Mouse (Mus musculus): ENCODE data around the gene Myl3. TPM values are rescaled to one million over a fixed set of nuclear protein-coding genes. Genes with fewer than 3 reads are reported as not detected.
A peak's percentile ranks its signal among the peaks of the same experiment; 100 is the strongest.

The Myl3 gene
- polyA plus RNA-seq, 1 experiment: 0.94 TPM

GRCm38 (mm10) chr9:110702848-110703247 lies 38.8 kb upstream of the Myl3 start:
- no peak overlapping the region for H3K27ac ChIP-seq (ENCODE audit: insufficient read depth, low read length)
- WGBS: 85% methylated on average over 1 of the region's 1 CpGs
- no peaks in the 10 kb centered on the region for H3K27me3 ChIP-seq (ENCODE audit: control insufficient read depth, insufficient read depth, low read length)
- no peak overlapping the region for H3K4me3 ChIP-seq (ENCODE audit: extremely low read depth, insufficient read depth, insufficient read length)
- no peak for DNase-seq (ENCODE audit: low read depth in 1 of 2, low spot score in 2 of 2)
- H3K4me1 ChIP-seq (ENCODE audit: control insufficient read depth, insufficient read depth, insufficient read length): peaks cover 13% of the 10 kb centered on the region; the same call in 1 of the 2 replicates
- TF ChIP-seq POLR2A (IDR thresholded peaks at IDR 0.05; ENCODE audit: low read depth, low read length) (no peak), CTCF (IDR thresholded peaks at IDR 0.05; ENCODE audit: extremely low read depth, insufficient read depth, insufficient read length, insufficient replicate concordance) (no peak)
- peaks cover 1% of the 10 kb centered on the region; the same call in 1 of the 2 replicates for H3K36me3 ChIP-seq (ENCODE audit: control insufficient read depth, insufficient read depth, low read length)

GRCm38 (mm10) chr9:110703951-110704350 lies 37.7 kb upstream of the Myl3 start:
- Histone ChIP-seq H3K36me3 (ENCODE audit: control insufficient read depth, insufficient read depth, low read length) (peaks cover 4% of the 10 kb centered on the region; the same call in 1 of the 2 replicates), H3K4me3 (ENCODE audit: extremely low read depth, insufficient read depth, insufficient read length) (no peak overlapping the region), H3K27ac (ENCODE audit: insufficient read depth, low read length) (no peak overlapping the region), H3K27me3 (ENCODE audit: control insufficient read depth, insufficient read depth, low read length) (no peaks in the 10 kb centered on the region), H3K4me1 (ENCODE audit: control insufficient read depth, insufficient read depth, insufficient read length) (peaks cover 13% of the 10 kb centered on the region; the same call in 1 of the 2 replicates)
- no peak for TF ChIP-seq CTCF (IDR thresholded peaks at IDR 0.05; ENCODE audit: extremely low read depth, insufficient read depth, insufficient read length, insufficient replicate concordance)
- TF ChIP-seq POLR2A (IDR thresholded peaks at IDR 0.05; ENCODE audit: low read depth, low read length): no peak
- 97% methylated on average over 6 of the region's 6 CpGs for WGBS
- no peak for DNase-seq (ENCODE audit: low read depth in 1 of 2, low spot score in 2 of 2)

GRCm38 (mm10) chr9:110706784-110707183 lies 34.9 kb upstream of the Myl3 start:
- H3K27ac ChIP-seq (ENCODE audit: insufficient read depth, low read length): no peak overlapping the region
- H3K4me3 ChIP-seq (ENCODE audit: extremely low read depth, insufficient read depth, insufficient read length): no peak overlapping the region
- no peaks in the 10 kb centered on the region for H3K27me3 ChIP-seq (ENCODE audit: control insufficient read depth, insufficient read depth, low read length)
- peaks cover 9% of the 10 kb centered on the region for H3K36me3 ChIP-seq (ENCODE audit: control insufficient read depth, insufficient read depth, low read length)
- no peak for TF ChIP-seq POLR2A (IDR thresholded peaks at IDR 0.05; ENCODE audit: low read depth, low read length)
- no peak for TF ChIP-seq CTCF (IDR thresholded peaks at IDR 0.05; ENCODE audit: extremely low read depth, insufficient read depth, insufficient read length, insufficient replicate concordance)
- peaks cover 22% of the 10 kb centered on the region; the same call in 1 of the 2 replicates for H3K4me1 ChIP-seq (ENCODE audit: control insufficient read depth, insufficient read depth, insufficient read length)
- peak; percentile 16 to 17 for DNase-seq (ENCODE audit: low read depth in 1 of 2, low spot score in 2 of 2)
- 20% methylated on average over 5 of the region's 5 CpGs for WGBS

- peak overlapping the region; percentile 74 for H3K27ac ChIP-seq (ENCODE audit: insufficient read depth, low read length)
- WGBS: 9% methylated on average over 5 of the region's 5 CpGs
- peaks cover 12% of the 10 kb centered on the region for H3K36me3 ChIP-seq (ENCODE audit: control insufficient read depth, insufficient read depth, low read length)
- peaks cover 22% of the 10 kb centered on the region; the same call in 1 of the 2 replicates for H3K4me1 ChIP-seq (ENCODE audit: control insufficient read depth, insufficient read depth, insufficient read length)
- peak; percentile 78 to 85 for DNase-seq (ENCODE audit: low read depth in 1 of 2, low spot score in 2 of 2)
- H3K27me3 ChIP-seq (ENCODE audit: control insufficient read depth, insufficient read depth, low read length): no peaks in the 10 kb centered on the region
- TF ChIP-seq CTCF (IDR thresholded peaks at IDR 0.05; ENCODE audit: extremely low read depth, insufficient read depth, insufficient read length, insufficient replicate concordance) (peak; percentile 81; the same call in 1 of the 2 replicates), POLR2A (IDR thresholded peaks at IDR 0.05; ENCODE audit: low read depth, low read length) (peak; percentile 21; the same call in 1 of the 2 replicates)
- peak overlapping the region; percentile 62 for H3K4me3 ChIP-seq (ENCODE audit: extremely low read depth, insufficient read depth, insufficient read length)
Measured at GRCm38 (mm10) chr9:110709640-110710258, 31.9 kb upstream of the Myl3 start.

- WGBS: 97% methylated on average over 1 of the region's 1 CpGs
- Histone ChIP-seq H3K4me3 (ENCODE audit: extremely low read depth, insufficient read depth, insufficient read length) (no peak overlapping the region), H3K4me1 (ENCODE audit: control insufficient read depth, insufficient read depth, insufficient read length) (peaks cover 19% of the 10 kb centered on the region; the same call in 1 of the 2 replicates), H3K36me3 (ENCODE audit: control insufficient read depth, insufficient read depth, low read length) (peaks cover 14% of the 10 kb centered on the region), H3K27me3 (ENCODE audit: control insufficient read depth, insufficient read depth, low read length) (no peaks in the 10 kb centered on the region), H3K27ac (ENCODE audit: insufficient read depth, low read length) (no peak overlapping the region)
- no peak for TF ChIP-seq CTCF (IDR thresholded peaks at IDR 0.05; ENCODE audit: extremely low read depth, insufficient read depth, insufficient read length, insufficient replicate concordance)
- no peak for TF ChIP-seq POLR2A (IDR thresholded peaks at IDR 0.05; ENCODE audit: low read depth, low read length)
- no peak for DNase-seq (ENCODE audit: low read depth in 1 of 2, low spot score in 2 of 2)
Measured at GRCm38 (mm10) chr9:110711532-110711931, 30.1 kb upstream of the Myl3 start.

- Histone ChIP-seq H3K4me3 (ENCODE audit: extremely low read depth, insufficient read depth, insufficient read length) (no peak overlapping the region), H3K36me3 (ENCODE audit: control insufficient read depth, insufficient read depth, low read length) (peaks cover 14% of the 10 kb centered on the region), H3K27me3 (ENCODE audit: control insufficient read depth, insufficient read depth, low read length) (no peaks in the 10 kb centered on the region), H3K27ac (ENCODE audit: insufficient read depth, low read length) (no peak overlapping the region), H3K4me1 (ENCODE audit: control insufficient read depth, insufficient read depth, insufficient read length) (peaks cover 16% of the 10 kb centered on the region; the same call in 1 of the 2 replicates)
- DNase-seq (ENCODE audit: low read depth in 1 of 2, low spot score in 2 of 2): no peak
- TF ChIP-seq POLR2A (IDR thresholded peaks at IDR 0.05; ENCODE audit: low read depth, low read length) (no peak), CTCF (IDR thresholded peaks at IDR 0.05; ENCODE audit: extremely low read depth, insufficient read depth, insufficient read length, insufficient replicate concordance) (no peak)
- 90% methylated on average over 6 of the region's 6 CpGs for WGBS
Measured at GRCm38 (mm10) chr9:110711996-110712395, 29.7 kb upstream of the Myl3 start.

- Histone ChIP-seq H3K36me3 (ENCODE audit: control insufficient read depth, insufficient read depth, low read length) (peaks cover 14% of the 10 kb centered on the region), H3K4me3 (ENCODE audit: extremely low read depth, insufficient read depth, insufficient read length) (no peak overlapping the region), H3K27ac (ENCODE audit: insufficient read depth, low read length) (no peak overlapping the region), H3K4me1 (ENCODE audit: control insufficient read depth, insufficient read depth, insufficient read length) (peaks cover 10% of the 10 kb centered on the region; the same call in 1 of the 2 replicates), H3K27me3 (ENCODE audit: control insufficient read depth, insufficient read depth, low read length) (no peaks in the 10 kb centered on the region)
- no peak for DNase-seq (ENCODE audit: low read depth in 1 of 2, low spot score in 2 of 2)
- TF ChIP-seq POLR2A (IDR thresholded peaks at IDR 0.05; ENCODE audit: low read depth, low read length) (no peak), CTCF (IDR thresholded peaks at IDR 0.05; ENCODE audit: extremely low read depth, insufficient read depth, insufficient read length, insufficient replicate concordance) (no peak)
- WGBS: 95% methylated on average over 4 of the region's 4 CpGs
Measured at GRCm38 (mm10) chr9:110712545-110712944, 29.1 kb upstream of the Myl3 start.

All from spleen, adult 2 months (tissue).